27 mouse cellular contexts compared by ENCODE assay signal in genomic region chr6:55131301-55131700, GRCm38 (mm10). TPM values are rescaled to one million over a fixed set of nuclear protein-coding genes. Genes with fewer than 3 reads are reported as not detected.
A peak's percentile ranks its signal among the peaks of the same experiment; 100 is the strongest.
DNase-seq lines count a peak whose midpoint lies in the region; ATAC-seq and TF ChIP-seq lines count a peak whose summit lies in the region.
"Had no signal": no experiment of that assay in that cellular context is flagged by ENCODE, and none has a peak within 500 bp of the region (broad histone marks: within the 10 kb centered on the region; RNA-seq: fewer than 3 reads in every experiment).

No protein-coding gene starts in this region.

- no peak overlapping the region for H3K9ac ChIP-seq in heart, embryonic 14.5 days (ENCODE audit: low read length)
- no peak overlapping the region for H3K9ac ChIP-seq in lung, embryonic 14.5 days
- H3K9ac ChIP-seq: embryonic facial prominence, embryonic 15.5 days; hindbrain, embryonic 12.5 days had no signal

- H3K9me3 ChIP-seq in heart, embryonic 10.5 days, result no peaks in the 10 kb centered on the region
- H3K9me3 ChIP-seq in heart, embryonic 14.5 days (ENCODE audit: control insufficient read depth, low read length), result no peaks in the 10 kb centered on the region
- no peaks in the 10 kb centered on the region for H3K9me3 ChIP-seq in lung, embryonic 14.5 days (ENCODE audit: low read depth, low read length)
- H3K9me3 ChIP-seq: embryonic facial prominence, embryonic 15.5 days; forebrain, embryonic 10.5 days; hindbrain, embryonic 12.5 days had no signal

- H3K27me3 ChIP-seq in heart, embryonic 10.5 days (ENCODE audit: insufficient read depth, poor library complexity, severe bottlenecking), result peaks cover 4% of the 10 kb centered on the region; the same call in 1 of the 2 replicates
- no peaks in the 10 kb centered on the region for H3K27me3 ChIP-seq in heart, embryonic 14.5 days (ENCODE audit: control insufficient read depth, insufficient read depth, low read length)
- H3K27me3 ChIP-seq in lung, embryonic 14.5 days (ENCODE audit: insufficient read depth, low read length), result no peaks in the 10 kb centered on the region
- H3K27me3 ChIP-seq: embryonic facial prominence, embryonic 15.5 days; hindbrain, embryonic 12.5 days had no signal

- ATAC-seq in heart, embryonic 14.5 days (ENCODE audit: insufficient number of reproducible peaks, insufficient read depth, low FRiP score, low read depth), result no peak
- no peak for ATAC-seq in lung, embryonic 14.5 days (ENCODE audit: insufficient read depth)
- ATAC-seq: forebrain, embryonic 14.5 days; hindbrain, embryonic 16.5 days; inflammation-experienced regulatory T-cells, adult 6 months; intestine, postnatal 0 days had no signal

- H3K4me1 ChIP-seq in heart, embryonic 10.5 days, result peaks cover 47% of the 10 kb centered on the region
- peaks cover 38 to 41% of the 10 kb centered on the region in 2 experiments for H3K4me1 ChIP-seq in heart, embryonic 14.5 days (ENCODE audit: control insufficient read depth in 2 of 2, insufficient read depth in 2 of 2, low read length in 2 of 2)
- no peaks in the 10 kb centered on the region; the same call in 1 of the 2 replicates for H3K4me1 ChIP-seq in lung, embryonic 14.5 days (ENCODE audit: insufficient read depth)
- H3K4me1 ChIP-seq: embryonic facial prominence, embryonic 15.5 days; hindbrain, embryonic 12.5 days had no signal

- H3K4me2 ChIP-seq in heart, embryonic 14.5 days (ENCODE audit: low read length), result peak overlapping the region; percentile 65
- no peak overlapping the region for H3K4me2 ChIP-seq in lung, embryonic 14.5 days
- H3K4me2 ChIP-seq: embryonic facial prominence, embryonic 15.5 days; hindbrain, embryonic 12.5 days had no signal

- no peak overlapping the region for H3K4me3 ChIP-seq in heart, embryonic 10.5 days
- no peak overlapping the region for H3K4me3 ChIP-seq in heart, embryonic 14.5 days (ENCODE audit: control insufficient read depth in 1 of 2, insufficient read depth in 1 of 2, low read depth in 1 of 2, low read length in 2 of 2)
- H3K4me3 ChIP-seq in lung, embryonic 14.5 days (ENCODE audit: low read depth, low read length), result no peak overlapping the region
- H3K4me3 ChIP-seq: embryonic facial prominence, embryonic 15.5 days; erythroblast, embryonic 14.5 days; forebrain, embryonic 10.5 days; hindbrain, embryonic 12.5 days had no signal

- 86% methylated on average over 4 of the region's 4 CpGs for WGBS in heart, embryonic 10.5 days
- WGBS in heart, embryonic 14.5 days, result 85% methylated on average over 4 of the region's 4 CpGs
- WGBS in lung, embryonic 14.5 days, result 74% methylated on average over 4 of the region's 4 CpGs

- DNase-seq in adrenal gland, postnatal 14 days, result peak; percentile 42
- no peak for DNase-seq in adrenal gland, postnatal 36 days
- DNase-seq in heart, embryonic 10.5 days (ENCODE audit: low spot score), result no peak
- DNase-seq in heart, postnatal 10 days, result no peak
- no peak for DNase-seq in heart, postnatal 25 days (ENCODE audit: low spot score)
- no peak for DNase-seq in lung, embryonic 14.5 days
- DNase-seq in lung, postnatal 4 days, result no peak
- DNase-seq: cerebellum, adult 11 months; cerebellum, adult 8-10 months; cerebellum, postnatal 14 days; gastrocnemius, postnatal 14 days; kidney, adult 8-10 months had no signal

- intact Hi-C loops in heart, postnatal 10 days (cut with DNase I), result no loop called here
- intact Hi-C loops in heart, postnatal 25 days (cut with DNase I), result no loop called here

- no peak for TF ChIP-seq CTCF in lung, embryonic 14.5 days (IDR thresholded peaks at IDR 0.05; ENCODE audit: low read depth)

- H3K36me3 ChIP-seq in heart, embryonic 10.5 days, result no peaks in the 10 kb centered on the region
- H3K36me3 ChIP-seq in heart, embryonic 14.5 days (ENCODE audit: control insufficient read depth, insufficient read depth, low read length), result no peaks in the 10 kb centered on the region
- no peaks in the 10 kb centered on the region for H3K36me3 ChIP-seq in lung, embryonic 14.5 days (ENCODE audit: insufficient read depth)
- H3K36me3 ChIP-seq: embryonic facial prominence, embryonic 15.5 days; forebrain, embryonic 10.5 days; hindbrain, embryonic 12.5 days had no signal

- H3K27ac ChIP-seq in heart, embryonic 10.5 days, result peak overlapping the region; percentile 81
- H3K27ac ChIP-seq in heart, embryonic 14.5 days (replicated peaks in 1 of 2; ENCODE audit: control insufficient read depth in 1 of 2, insufficient read depth in 1 of 2, low read depth in 2 of 2, low read length in 2 of 2), result peak overlapping the region; percentile 48 to 78
- peak overlapping the region; percentile 32; the same call in 1 of the 2 replicates for H3K27ac ChIP-seq in lung, embryonic 14.5 days (ENCODE audit: low read depth)
- H3K27ac ChIP-seq: embryonic facial prominence, embryonic 15.5 days; forebrain, embryonic 10.5 days; hindbrain, embryonic 12.5 days had no signal

RNA-seq across cellular contexts. Expression of gene Crhr2, which starts 1.5 kb away (rescaled TPM):
- total RNA-seq in adrenal gland, postnatal 14 days (2021), result not detected in 2 replicates
- total RNA-seq in adrenal gland, postnatal 36 days (2021), result not detected
- polyA plus RNA-seq in heart, embryonic 10.5 days (2016; fragmentation: Nextera tagmentation; extraction: Ambion mirVana), result 2.4 and 5.0 TPM in 2 replicates
- 10 to 100 TPM in 1 of 2 experiments, 1 to 10 TPM in 1; 7.9 to 11.5 TPM for total RNA-seq in heart, postnatal 10 days (2021)
- 10.0 and 12.4 TPM in 2 replicates for polyA plus RNA-seq in heart, embryonic 14.5 days (2014; fragmentation: Nextera tagmentation; extraction: Ambion mirVana)
- total RNA-seq in heart, postnatal 25 days (2021), result 10 to 100 TPM; 20.3 to 20.5 TPM
- polyA plus RNA-seq in lung, embryonic 14.5 days (2014; fragmentation: Nextera tagmentation; extraction: Ambion mirVana), result 0.19 TPM in 1 of 2 replicates, not detected in the other
- total RNA-seq: common myeloid progenitor, adult 5-6 weeks; granulocyte monocyte progenitor cell, adult 5-6 weeks; MEL had no signal
- polyA plus RNA-seq: embryonic facial prominence, embryonic 11.5 days; erythroblast, embryonic 14.5 days; inflammation-experienced regulatory T-cells, adult 6 months had no signal

RNA-seq across cellular contexts. Expression of gene Inmt, which starts 43.5 kb away (rescaled TPM):
- 13.3 and 25.6 TPM in 2 replicates for total RNA-seq in adrenal gland, postnatal 14 days (2021)
- 10 to 100 TPM in 1 of 2 experiments, 1 to 10 TPM in 1; 8.1 to 10.1 TPM for total RNA-seq in adrenal gland, postnatal 36 days (2021)
- 0.20 TPM in 1 of 2 replicates, not detected in the other for polyA plus RNA-seq in heart, embryonic 10.5 days (2016; fragmentation: Nextera tagmentation; extraction: Ambion mirVana)
- total RNA-seq in heart, postnatal 10 days (2021), result not detected
- 0.24 TPM in 1 of 2 replicates, not detected in the other for polyA plus RNA-seq in heart, embryonic 14.5 days (2014; fragmentation: Nextera tagmentation; extraction: Ambion mirVana)
- 10 to 100 TPM in 1 of 2 experiments, 1 to 10 TPM in 1; 9.5 to 10.2 TPM for total RNA-seq in heart, postnatal 25 days (2021)
- 0.29 TPM in 1 of 2 replicates, not detected in the other for polyA plus RNA-seq in lung, embryonic 14.5 days (2014; fragmentation: Nextera tagmentation; extraction: Ambion mirVana)
- total RNA-seq: common myeloid progenitor, adult 5-6 weeks; granulocyte monocyte progenitor cell, adult 5-6 weeks had no signal
- polyA plus RNA-seq: brain, embryonic 14.5 days; C2C12; erythroblast, embryonic 14.5 days; forebrain, embryonic 14.5 days; hindbrain, embryonic 12.5 days; hindbrain, embryonic 16.5 days; inflammation-experienced regulatory T-cells, adult 6 months had no signal

Comparison
In these comparisons a context has a peak if more than half of its experiments do, and no peak if none do; other contexts are left out.
1. RNA of gene Inmt, which starts 43.5 kb away (total RNA-seq): 13.3 to 25.6 TPM in adrenal gland, postnatal 14 days, 9.5 to 10.2 TPM in heart, postnatal 25 days and 8.1 to 10.1 TPM in adrenal gland, postnatal 36 days; not detected in heart, postnatal 10 days; every median in the first group is over 4 times any median in the second.
2. Peak in every context shown above with its lines, with median percentiles within 50 percentile points of each other: H3K27ac ChIP-seq.